Mouse (Mus musculus): ENCODE data around the gene Mog.
"Not testable (repeated sequence)": the region's sequence is repeated elsewhere in the genome, so short reads cannot be mapped to it uniquely, and the experiment has no call there.

Gene Mog

GRCm38 (mm10) chr17:36995448-36995847 lies 27.8 kb downstream of the Mog start:
- no peak for DNase-seq (ENCODE audit: low read depth, low spot score)

GRCm38 (mm10) chr17:36994528-36994927 lies 28.7 kb downstream of the Mog start:
- no peak for DNase-seq (ENCODE audit: low read depth, low spot score)

- DNase-seq (ENCODE audit: low read depth, low spot score): no peak
These were observed 29.4 kb downstream of the Mog start for GRCm38 (mm10) chr17:36993770-36994325.

DNA sequence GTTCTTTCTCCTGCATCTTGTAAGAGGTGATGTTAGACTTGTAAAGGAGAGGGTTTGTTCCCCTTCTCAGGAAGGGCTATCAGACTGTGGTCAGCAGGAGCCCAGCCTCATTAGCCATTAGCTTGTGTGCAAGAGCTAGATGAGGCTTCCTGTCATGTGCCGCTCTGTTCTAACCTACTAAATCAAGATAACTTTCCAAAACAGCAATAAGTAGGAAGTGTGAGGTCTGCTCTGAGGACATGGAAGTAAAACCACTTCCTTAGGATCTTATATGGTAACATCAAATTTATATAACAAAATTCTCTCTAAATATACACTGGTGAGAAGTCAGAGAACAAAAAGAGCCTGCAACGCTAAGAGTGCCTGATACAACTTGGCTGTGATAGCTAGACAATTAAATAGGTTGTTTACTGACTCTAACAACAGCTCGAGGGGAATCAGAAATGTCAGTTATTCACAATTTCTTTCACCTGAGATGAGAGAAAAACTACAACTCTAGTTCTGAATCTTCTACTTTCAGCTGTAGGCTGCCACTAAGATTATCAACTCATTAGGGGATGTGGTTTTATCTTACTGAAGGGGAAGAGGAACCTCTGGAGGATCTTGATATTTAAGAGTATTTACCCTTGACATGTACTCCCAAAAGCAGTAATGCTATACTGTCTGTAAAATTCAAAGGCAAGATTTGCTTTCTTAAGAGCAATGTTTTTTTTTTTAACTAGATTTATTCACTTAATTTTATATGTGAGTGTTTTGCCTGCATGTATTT lies 30.7 kb downstream of the Mog start:
- no peak for DNase-seq (ENCODE audit: low read depth, low spot score)

DNA sequence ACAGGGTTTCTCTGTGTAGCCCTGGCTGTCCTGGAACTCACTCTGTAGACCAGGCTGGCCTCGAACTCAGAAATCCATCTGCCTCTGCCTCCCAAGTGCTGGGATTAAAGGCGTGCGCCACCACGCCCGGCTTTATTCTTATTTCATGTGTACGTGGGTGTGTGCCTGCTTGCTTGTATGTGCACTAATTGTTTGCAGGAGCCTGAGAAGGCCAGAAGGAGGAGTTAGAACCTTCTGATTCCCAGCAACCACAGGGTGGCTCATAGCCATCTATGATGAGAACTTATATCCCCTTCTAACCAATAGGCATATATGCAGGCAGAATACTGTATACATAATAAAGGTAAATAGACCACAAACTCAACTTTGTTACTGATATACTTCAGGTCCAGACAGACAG lies 32.6 kb downstream of the Mog start:
- not testable (repeated sequence) for DNase-seq (ENCODE audit: low read depth, low spot score)

DNA sequence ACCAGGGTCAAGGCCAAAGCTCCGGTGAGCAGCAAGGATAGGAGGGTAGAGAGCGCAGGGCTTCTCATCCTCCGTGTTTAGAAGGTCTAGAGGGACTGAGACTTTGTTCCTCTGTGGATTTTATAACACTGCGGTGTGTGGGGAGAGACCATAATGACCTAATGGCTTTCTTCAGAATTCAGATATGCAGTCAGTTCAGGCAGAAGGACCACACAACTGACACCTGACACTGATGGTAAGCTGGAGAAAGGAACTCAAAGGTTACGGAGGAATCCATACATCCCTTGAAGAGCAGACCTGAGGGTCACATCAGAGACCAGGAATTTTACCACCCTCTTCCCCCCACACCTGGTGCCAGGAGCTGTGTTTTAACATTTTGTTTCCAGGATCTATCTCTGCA lies 33.8 kb downstream of the Mog start, which contains the start of gene H2-M5:
Gene H2-M5, minus strand, starts transcription at position 101 of the 400 bp plus-strand sequence.
- DNase-seq (ENCODE audit: low read depth, low spot score): no peak

DNA sequence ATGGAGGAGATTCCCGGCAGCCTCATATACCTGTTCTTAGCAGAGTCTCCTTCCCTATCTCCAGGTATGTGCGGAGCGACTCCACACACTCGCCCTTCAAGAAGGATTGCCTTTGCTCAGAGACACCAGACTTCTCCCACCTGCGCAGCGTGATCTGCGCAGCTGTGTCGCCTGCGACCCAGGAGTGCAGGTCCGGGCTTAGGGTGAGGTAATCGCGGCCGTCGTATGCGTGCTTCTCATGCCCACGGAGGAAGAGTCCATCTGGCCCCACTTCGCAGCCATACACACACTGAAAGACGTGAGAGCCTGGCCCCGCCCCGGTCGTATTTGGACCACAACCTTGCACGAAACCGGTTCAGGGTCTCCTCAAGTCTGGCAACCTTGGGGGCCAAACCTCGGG lies 34.7 kb downstream of the Mog start:
- DNase-seq (ENCODE audit: low read depth, low spot score): no peak

- no peak for DNase-seq (ENCODE audit: low read depth, low spot score)
These were observed 40.7 kb downstream of the Mog start for GRCm38 (mm10) chr17:36982253-36983155.

DNA sequence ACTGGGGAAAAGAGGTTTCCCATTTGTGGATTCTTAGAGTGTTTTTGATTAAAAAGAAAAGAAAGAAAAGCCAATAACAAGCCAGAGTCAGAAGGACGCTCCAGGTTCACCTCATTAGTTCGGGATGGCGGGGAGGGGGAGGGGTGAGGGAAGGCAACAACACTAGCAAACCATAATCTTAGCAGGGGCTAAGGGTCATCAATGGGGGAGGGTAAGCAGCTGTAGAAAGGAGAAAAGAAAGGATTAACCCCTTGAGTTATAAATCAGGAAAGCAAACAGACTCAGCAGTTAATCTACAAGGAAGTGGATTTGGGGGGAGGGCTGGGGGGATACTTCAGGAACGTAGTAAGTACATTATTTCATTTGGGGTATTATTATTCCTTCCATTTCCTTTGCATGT lies 41.4 kb downstream of the Mog start:
- DNase-seq (ENCODE audit: low read depth, low spot score): no peak

GRCm38 (mm10) chr17:36981221-36981813 lies 41.9 kb downstream of the Mog start, which contains the start of gene 2410137M14Rik:
Gene 2410137M14Rik, minus strand, starts transcription at chr17:36981237.
- DNase-seq (ENCODE audit: low read depth, low spot score): no peak

DNA sequence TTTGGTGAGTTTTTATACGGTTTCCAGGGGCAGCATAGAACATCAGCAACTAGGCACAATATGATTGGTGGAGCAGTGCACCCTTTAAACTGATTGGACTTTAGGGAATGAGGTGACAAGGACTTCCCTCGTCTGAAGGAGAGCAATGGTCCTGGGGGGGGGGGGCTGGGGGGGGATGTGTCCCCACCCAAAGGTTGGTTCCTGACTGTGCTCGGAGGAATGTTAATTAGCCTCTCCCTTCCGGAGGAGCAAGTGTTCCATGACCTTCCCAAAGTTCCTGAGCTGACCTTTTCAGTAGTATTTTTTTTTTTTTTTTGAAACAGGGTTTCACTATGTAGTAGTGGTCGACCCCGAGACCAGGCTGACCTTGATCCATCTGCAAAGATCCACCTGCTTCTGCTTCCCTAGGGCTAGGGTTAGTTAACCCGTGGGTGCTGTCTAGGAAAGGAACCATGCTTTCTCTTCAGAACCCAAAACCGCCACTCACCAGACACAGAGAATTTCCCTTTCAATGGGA lies 49.9 kb downstream of the Mog start:
- no peak for DNase-seq (ENCODE audit: low read depth, low spot score)

GRCm38 (mm10) chr17:36972791-36973190 lies 50.4 kb downstream of the Mog start:
- no peak for DNase-seq (ENCODE audit: low read depth, low spot score)

DNA sequence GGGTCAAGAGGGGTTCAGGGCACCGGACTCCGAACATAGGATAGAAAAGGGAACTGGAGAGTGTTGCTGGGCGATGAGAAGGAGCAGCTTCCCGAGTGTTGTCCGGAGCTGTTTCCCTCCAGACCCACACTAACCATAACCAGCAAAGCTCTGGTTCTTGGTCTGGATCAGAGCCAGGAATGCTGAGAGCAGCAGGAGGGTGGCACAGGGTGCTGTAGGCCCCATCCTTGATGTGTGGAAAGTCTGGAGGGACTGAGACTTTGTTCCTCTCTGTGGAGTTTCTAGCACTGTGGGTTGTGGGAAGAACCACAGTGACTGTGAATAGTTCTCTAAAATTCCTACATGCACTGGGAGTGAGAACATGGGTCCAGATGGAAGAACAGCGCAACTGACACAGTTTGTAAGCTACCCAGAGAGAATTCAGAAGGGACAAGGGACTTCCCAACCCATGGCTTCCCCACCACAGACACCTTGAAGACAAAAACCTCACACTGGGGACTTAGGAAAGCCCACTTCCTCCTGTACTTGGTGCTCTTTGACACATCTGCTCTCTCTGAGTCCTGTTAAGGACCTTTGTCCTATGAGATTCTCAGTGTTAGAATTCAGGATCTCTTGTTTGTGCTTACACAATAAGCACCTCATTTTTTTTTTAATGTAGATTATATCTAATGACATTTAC lies 51.9 kb downstream of the Mog start:
- DNase-seq (ENCODE audit: low read depth, low spot score): no peak

- DNase-seq (ENCODE audit: low read depth, low spot score): no peak
These were observed 52.8 kb downstream of the Mog start for GRCm38 (mm10) chr17:36970316-36970890.

- no peak for DNase-seq (ENCODE audit: low read depth, low spot score)
These were observed 56.3 kb downstream of the Mog start for GRCm38 (mm10) chr17:36966875-36967274.

DNA sequence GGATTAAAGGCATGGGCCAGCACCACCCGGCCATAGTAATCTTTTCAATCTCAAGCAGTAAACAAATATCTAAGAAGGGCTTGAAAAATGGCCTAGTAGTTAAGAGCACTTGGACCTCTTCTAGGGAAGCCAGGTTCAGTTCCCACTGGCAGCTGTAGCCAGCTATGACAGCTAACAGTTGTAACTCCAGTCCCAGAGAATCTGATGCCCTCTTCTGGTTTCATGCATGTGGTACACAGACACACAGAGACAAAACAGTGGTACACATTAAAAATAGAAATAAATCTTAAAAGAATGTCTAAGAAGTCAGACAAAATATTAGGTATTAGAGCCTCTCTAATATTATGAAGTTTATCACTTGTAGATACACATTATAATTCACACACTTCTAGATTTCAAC lies 62.1 kb downstream of the Mog start:
- DNase-seq (ENCODE audit: low read depth, low spot score): no peak
